Mouse (Mus musculus): Measurements from ENCODE around the gene Ntng2. TPM values are rescaled to one million over a fixed set of nuclear protein-coding genes. Genes with fewer than 3 reads are reported as not detected.
A peak's percentile ranks its signal among the peaks of the same experiment; 100 is the strongest.

Ntng2 gene
- polyA plus RNA-seq, 1 experiment, result 0.40 TPM

DNA sequence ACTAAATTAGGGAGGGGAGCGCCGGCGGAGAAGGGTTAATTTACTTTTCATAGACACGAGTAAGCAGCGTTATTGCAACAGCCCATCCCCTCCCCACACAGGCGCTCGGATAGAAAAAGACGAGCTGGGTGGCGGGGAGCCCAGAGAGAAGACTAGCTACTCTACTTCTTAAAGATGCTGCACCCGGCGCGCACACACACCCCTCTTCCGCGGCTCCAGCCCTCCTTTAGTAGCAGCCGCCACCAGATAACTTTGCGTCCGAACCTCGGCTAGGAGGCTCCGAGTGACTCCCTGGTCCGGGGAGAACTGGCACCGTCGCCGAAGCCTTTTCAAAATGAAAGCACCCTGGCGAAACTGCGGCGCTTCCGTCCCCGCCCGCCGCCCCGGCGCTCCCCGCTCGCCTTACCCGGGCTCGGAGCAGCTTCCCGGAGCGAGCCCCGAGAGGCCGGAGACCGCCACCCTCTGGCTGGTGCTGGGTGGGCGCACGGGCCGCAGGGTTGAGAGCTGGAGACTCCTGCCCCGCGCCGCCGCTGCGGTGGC, 676 bp downstream of the Ntng2 start:
- Histone ChIP-seq H3K27me3 (ENCODE audit: control insufficient read depth, insufficient read depth, insufficient read length) (peaks cover 13% of the 10 kb centered on the region), H3K4me3 (ENCODE audit: insufficient read depth, poor library complexity, severe bottlenecking) (peak overlapping the region; percentile 45), H3K79me2 (ENCODE audit: control insufficient read depth, insufficient read depth) (no peaks in the 10 kb centered on the region), H3ac (ENCODE audit: control insufficient read depth, insufficient read length, low read depth) (peak overlapping the region; percentile 89), H3K79me3 (ENCODE audit: low read depth) (no peaks in the 10 kb centered on the region), H3K36me3 (ENCODE audit: control insufficient read depth, insufficient read depth) (no peaks in the 10 kb centered on the region)
- TF ChIP-seq MAX (IDR thresholded peaks at IDR 0.05) (no peak), MYOG (IDR thresholded peaks at IDR 0.05; ENCODE audit: control insufficient read depth, extremely low read depth, insufficient read length) (no peak), CTCF (IDR thresholded peaks at IDR 0.05; ENCODE audit: control insufficient read depth, insufficient read depth, insufficient read length) (peak; percentile 18), FOSL1 (IDR thresholded peaks at IDR 0.05; ENCODE audit: insufficient read depth, low read length, poor library complexity, severe bottlenecking) (no peak)

DNA sequence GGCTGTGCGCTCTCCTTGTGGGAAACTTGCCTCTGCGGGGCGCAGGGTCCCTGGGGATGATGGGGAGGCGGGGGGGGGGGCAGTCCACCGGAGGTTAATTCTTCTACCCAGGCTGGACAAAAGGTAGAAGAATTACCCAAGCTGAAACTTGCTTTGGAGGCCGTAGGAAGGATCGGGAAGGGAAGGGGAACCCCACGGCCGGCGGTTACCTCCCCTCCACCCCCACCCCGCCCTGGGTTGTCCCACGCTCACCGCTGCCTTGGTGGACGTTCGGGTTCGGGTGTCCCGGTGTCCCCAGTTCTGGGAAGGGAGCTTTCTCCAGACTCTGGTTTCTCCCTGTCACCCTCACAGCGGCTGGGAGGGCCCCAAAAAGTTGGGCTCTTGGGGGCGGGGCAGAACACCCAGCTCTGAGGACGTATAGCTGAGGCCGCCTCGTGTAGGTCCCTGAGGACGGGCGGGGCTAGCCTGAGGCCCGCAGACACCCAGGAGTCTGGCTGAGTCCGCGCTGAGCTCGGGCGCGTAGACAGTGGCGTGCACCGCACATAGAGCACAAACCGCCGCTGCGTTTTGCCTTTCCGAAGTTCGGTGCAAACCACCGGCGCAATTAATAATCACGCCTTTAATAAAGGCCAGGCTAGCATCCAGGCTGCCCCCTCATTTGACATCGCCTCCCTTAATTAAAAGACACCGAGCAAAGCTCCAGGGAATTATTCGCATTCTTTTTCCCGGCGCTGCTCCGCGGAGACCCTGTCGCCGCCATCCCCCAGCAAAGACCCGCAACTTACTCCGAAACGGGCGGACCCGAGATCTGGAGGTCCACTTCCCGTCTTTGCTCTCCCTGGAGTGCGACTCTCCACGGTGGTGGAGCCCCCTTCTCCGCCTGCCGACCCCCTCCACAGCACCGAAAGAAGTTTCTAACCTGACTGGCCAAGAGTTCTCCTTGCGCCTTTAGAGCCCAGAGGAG, 1.4 kb downstream of the Ntng2 start:
- H3K36me3 ChIP-seq (ENCODE audit: control insufficient read depth, insufficient read depth), result no peaks in the 10 kb centered on the region
- H3K79me2 ChIP-seq (ENCODE audit: control insufficient read depth, insufficient read depth), result no peaks in the 10 kb centered on the region
- peak overlapping the region; percentile 89 for H3ac ChIP-seq (ENCODE audit: control insufficient read depth, insufficient read length, low read depth)
- H3K27me3 ChIP-seq (ENCODE audit: control insufficient read depth, insufficient read depth, insufficient read length), result peaks cover 13% of the 10 kb centered on the region
- H3K4me3 ChIP-seq (ENCODE audit: insufficient read depth, poor library complexity, severe bottlenecking), result peak overlapping the region; percentile 45
- TF ChIP-seq MYOG (IDR thresholded peaks at IDR 0.05; ENCODE audit: control insufficient read depth, extremely low read depth, insufficient read length) (no peak), USF1 (IDR thresholded peaks at IDR 0.05; ENCODE audit: low read depth) (no peak), MYOD1 (IDR thresholded peaks at IDR 0.05; ENCODE audit: control insufficient read depth, insufficient read length, low read depth) (no peak), MAX (IDR thresholded peaks at IDR 0.05) (no peak), CEBPB (IDR thresholded peaks at IDR 0.05; ENCODE audit: low read depth) (no peak), CTCF (IDR thresholded peaks at IDR 0.05; ENCODE audit: control insufficient read depth, insufficient read depth, insufficient read length) (no peak), FOSL1 (IDR thresholded peaks at IDR 0.05; ENCODE audit: insufficient read depth, low read length, poor library complexity, severe bottlenecking) (no peak)
- H3K79me3 ChIP-seq (ENCODE audit: low read depth), result no peaks in the 10 kb centered on the region

DNA sequence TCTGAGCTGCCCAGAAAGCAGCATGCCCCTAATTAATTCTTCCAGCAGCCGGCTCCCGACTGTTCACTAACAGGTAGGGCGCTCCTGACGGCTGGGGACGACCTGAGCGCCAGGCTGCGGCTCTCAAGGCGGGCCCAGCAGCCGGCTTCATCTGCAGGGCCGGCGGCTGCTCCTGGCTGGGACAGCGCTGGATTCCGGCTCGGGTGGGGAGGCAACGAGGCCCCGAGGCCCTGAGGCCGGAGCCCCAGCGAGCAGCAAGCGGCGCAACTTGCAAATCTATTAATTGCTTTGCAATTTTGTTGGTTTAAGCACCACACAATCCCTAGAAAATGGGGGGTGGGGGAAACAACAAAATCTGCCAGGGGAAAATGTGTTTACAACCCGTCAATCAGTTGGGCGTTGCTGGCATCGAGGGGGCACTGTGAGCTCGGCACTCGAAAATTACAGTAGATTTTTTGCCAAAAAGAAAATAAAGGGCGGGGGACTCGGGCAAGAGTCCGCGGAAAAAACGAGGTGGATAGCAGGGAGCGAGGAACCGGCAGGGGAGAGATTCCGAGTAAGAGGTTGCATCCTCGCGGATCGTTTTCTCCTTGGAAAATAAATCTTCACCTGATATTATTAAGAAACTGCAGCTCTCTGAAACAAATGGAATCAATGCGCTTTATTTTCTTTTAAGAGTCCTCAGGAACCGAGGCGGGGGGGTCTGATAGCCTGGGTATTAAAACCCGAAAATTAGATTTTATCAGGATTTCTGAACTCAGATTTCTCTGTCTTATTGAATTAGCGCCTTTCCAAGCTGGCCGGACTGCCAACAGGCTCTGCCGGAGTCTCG, 2.3 kb downstream of the Ntng2 start:
- no peak overlapping the region for H3K4me3 ChIP-seq (ENCODE audit: insufficient read depth, poor library complexity, severe bottlenecking)
- no peaks in the 10 kb centered on the region for H3K79me2 ChIP-seq (ENCODE audit: control insufficient read depth, insufficient read depth)
- no peaks in the 10 kb centered on the region for H3K36me3 ChIP-seq (ENCODE audit: control insufficient read depth, insufficient read depth)
- H3K79me3 ChIP-seq (ENCODE audit: low read depth), result no peaks in the 10 kb centered on the region
- no peak overlapping the region for H3ac ChIP-seq (ENCODE audit: control insufficient read depth, insufficient read length, low read depth)
- TF ChIP-seq FOSL1 (IDR thresholded peaks at IDR 0.05; ENCODE audit: insufficient read depth, low read length, poor library complexity, severe bottlenecking) (no peak), USF1 (IDR thresholded peaks at IDR 0.05; ENCODE audit: low read depth) (no peak), MYOG (IDR thresholded peaks at IDR 0.05; ENCODE audit: control insufficient read depth, extremely low read depth, insufficient read length) (no peak), MAX (IDR thresholded peaks at IDR 0.05) (no peak), MYOD1 (IDR thresholded peaks at IDR 0.05; ENCODE audit: control insufficient read depth, insufficient read length, low read depth) (no peak), CEBPB (IDR thresholded peaks at IDR 0.05; ENCODE audit: low read depth) (no peak), CTCF (IDR thresholded peaks at IDR 0.05; ENCODE audit: control insufficient read depth, insufficient read depth, insufficient read length) (no peak)
- peaks cover 13% of the 10 kb centered on the region for H3K27me3 ChIP-seq (ENCODE audit: control insufficient read depth, insufficient read depth, insufficient read length)

DNA sequence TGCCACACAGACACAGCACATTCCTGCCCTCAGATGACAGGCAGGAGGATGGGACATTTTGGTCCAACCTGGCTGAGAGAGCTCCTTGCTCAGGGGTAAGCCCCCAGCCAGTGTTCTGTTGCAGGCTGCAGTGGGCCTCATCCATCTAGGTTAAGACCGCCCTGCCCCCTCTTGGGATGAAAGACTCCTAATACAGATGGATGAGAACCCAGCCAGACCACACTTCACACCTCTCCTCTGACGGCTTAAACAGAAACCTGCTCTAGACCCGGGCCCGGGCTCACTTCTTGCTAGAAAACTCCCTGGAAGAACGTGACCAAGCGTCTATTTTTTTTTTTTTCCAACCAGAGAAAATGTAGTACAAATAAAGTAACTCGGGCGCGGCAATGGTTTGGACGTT, 3.0 kb downstream of the Ntng2 start:
- Histone ChIP-seq H3K27me3 (ENCODE audit: control insufficient read depth, insufficient read depth, insufficient read length) (peaks cover 13% of the 10 kb centered on the region), H3K79me3 (ENCODE audit: low read depth) (no peaks in the 10 kb centered on the region), H3K4me3 (ENCODE audit: insufficient read depth, poor library complexity, severe bottlenecking) (no peak overlapping the region), H3K36me3 (ENCODE audit: control insufficient read depth, insufficient read depth) (no peaks in the 10 kb centered on the region), H3K79me2 (ENCODE audit: control insufficient read depth, insufficient read depth) (no peaks in the 10 kb centered on the region), H3ac (ENCODE audit: control insufficient read depth, insufficient read length, low read depth) (no peak overlapping the region)
- TF ChIP-seq USF1 (IDR thresholded peaks at IDR 0.05; ENCODE audit: low read depth), result no peak
- TF ChIP-seq FOSL1 (IDR thresholded peaks at IDR 0.05; ENCODE audit: insufficient read depth, low read length, poor library complexity, severe bottlenecking), result no peak
- no peak for TF ChIP-seq MAX (IDR thresholded peaks at IDR 0.05)
- TF ChIP-seq MYOD1 (IDR thresholded peaks at IDR 0.05; ENCODE audit: control insufficient read depth, insufficient read length, low read depth), result no peak
- TF ChIP-seq CTCF (IDR thresholded peaks at IDR 0.05; ENCODE audit: control insufficient read depth, insufficient read depth, insufficient read length), result no peak
- TF ChIP-seq MYOG (IDR thresholded peaks at IDR 0.05; ENCODE audit: control insufficient read depth, extremely low read depth, insufficient read length), result no peak
- TF ChIP-seq CEBPB (IDR thresholded peaks at IDR 0.05; ENCODE audit: low read depth), result no peak

DNA sequence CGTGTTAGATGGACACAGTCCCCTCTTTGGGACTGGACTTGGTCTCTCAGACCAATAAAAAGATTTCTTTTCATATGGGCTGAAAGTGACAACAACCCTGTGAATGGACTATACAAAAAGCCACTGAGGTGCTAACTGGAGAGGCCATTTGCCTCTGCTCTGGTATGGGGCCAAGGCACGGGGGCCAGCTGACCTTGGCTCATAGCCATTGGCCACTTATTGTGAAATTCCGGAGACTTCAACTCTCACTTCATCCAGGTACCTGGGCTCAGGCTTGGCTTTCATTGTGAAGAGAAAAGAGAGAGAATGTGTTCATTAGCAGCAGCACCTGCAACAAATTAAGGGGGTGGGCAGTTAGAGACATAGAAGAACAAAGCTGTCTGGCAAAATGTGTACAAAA, 4.3 kb downstream of the Ntng2 start:
- H3K79me2 ChIP-seq (ENCODE audit: control insufficient read depth, insufficient read depth), result no peaks in the 10 kb centered on the region
- H3ac ChIP-seq (ENCODE audit: control insufficient read depth, insufficient read length, low read depth), result no peak overlapping the region
- peaks cover 13% of the 10 kb centered on the region for H3K27me3 ChIP-seq (ENCODE audit: control insufficient read depth, insufficient read depth, insufficient read length)
- H3K4me3 ChIP-seq (ENCODE audit: insufficient read depth, poor library complexity, severe bottlenecking), result no peak overlapping the region
- TF ChIP-seq CEBPB (IDR thresholded peaks at IDR 0.05; ENCODE audit: low read depth), result no peak
- no peak for TF ChIP-seq FOSL1 (IDR thresholded peaks at IDR 0.05; ENCODE audit: insufficient read depth, low read length, poor library complexity, severe bottlenecking)
- TF ChIP-seq CTCF (IDR thresholded peaks at IDR 0.05; ENCODE audit: control insufficient read depth, insufficient read depth, insufficient read length), result no peak
- no peak for TF ChIP-seq MAX (IDR thresholded peaks at IDR 0.05)
- no peak for TF ChIP-seq MYOG (IDR thresholded peaks at IDR 0.05; ENCODE audit: control insufficient read depth, extremely low read depth, insufficient read length)
- no peak for TF ChIP-seq USF1 (IDR thresholded peaks at IDR 0.05; ENCODE audit: low read depth)
- TF ChIP-seq MYOD1 (IDR thresholded peaks at IDR 0.05; ENCODE audit: control insufficient read depth, insufficient read length, low read depth), result no peak
- no peaks in the 10 kb centered on the region for H3K36me3 ChIP-seq (ENCODE audit: control insufficient read depth, insufficient read depth)
- no peaks in the 10 kb centered on the region for H3K79me3 ChIP-seq (ENCODE audit: low read depth)

Data from C2C12 (cell line).